Mouse (Mus musculus) spleen, adult 2 months (tissue): ENCODE measurements around the gene Wnt10a. TPM values are rescaled to one million over a fixed set of nuclear protein-coding genes. Genes with fewer than 3 reads are reported as not detected.

ENCODE experiments used
- DNase-seq, 2 experiments: peaks; one replicate each; pipeline versions ENCODE4 v3.0.0 to v3.0.0-alpha.2; 2012 to 2021; ENCODE audit warnings: low spot score in 2 of 2, low read depth in 1 of 2
- H3K27ac ChIP-seq: fragments of 200-500 bp; 2 replicates; pipeline ENCODE4 v1.5.1; 2012; ENCODE audit warnings: low read length, inconsistent platforms; ENCODE audit not compliant: insufficient read depth
- H3K27me3 ChIP-seq: fragments of 200-500 bp; 2 replicates; pipeline ENCODE4 v1.6.1; 2012; ENCODE audit warnings: mild to moderate bottlenecking, moderate library complexity, low read length, inconsistent platforms; ENCODE audit not compliant: control insufficient read depth, insufficient read depth
- H3K36me3 ChIP-seq: fragments of 200-500 bp; 2 replicates; pipeline ENCODE4 v1.6.1; 2012; ENCODE audit warnings: mild to moderate bottlenecking, low read length, inconsistent platforms; ENCODE audit not compliant: control insufficient read depth, insufficient read depth
- H3K4me1 ChIP-seq: fragments of 200-500 bp; 2 replicates; pipeline ENCODE4 v1.6.1; 2011; ENCODE audit warnings: inconsistent platforms; ENCODE audit not compliant: control insufficient read depth, insufficient read depth, insufficient read length
- H3K4me3 ChIP-seq: fragments of 200-500 bp; 2 replicates; pipeline ENCODE4 v1.5.1; 2011; ENCODE audit warnings: mild to moderate bottlenecking, inconsistent platforms; ENCODE audit not compliant: insufficient read depth, insufficient read length; ENCODE audit errors: extremely low read depth
- CTCF ChIP-seq: fragments of 200-500 bp; IDR thresholded peaks from 2 replicates; pipeline ENCODE4 v1.5.1; 2011; ENCODE audit warnings: mild to moderate bottlenecking, inconsistent platforms; ENCODE audit not compliant: insufficient read depth, insufficient read length, insufficient replicate concordance; ENCODE audit errors: extremely low read depth
- POLR2A ChIP-seq: fragments of 200-500 bp; IDR thresholded peaks from 2 replicates; pipeline ENCODE4 v1.6.1; 2011; ENCODE audit warnings: low read depth, low read length, inconsistent platforms
- WGBS: fragments of 180-500 bp; shearing (Covaris S2); methylation state at CpG from one replicate; pipeline ENCODE4 v1.1.7; 2018; 5-methylcytosine and 5-hydroxymethylcytosine counted together
- polyA plus RNA-seq: library from polyadenylated mRNA; depleted of rRNA; stranded (reverse); fragments of >200 nt; gene quantifications from 2 replicates; pipeline ENCODE4 v1.2.3, GENCODE M21; 2012

Wnt10a gene
- polyA plus RNA-seq, 1 experiment: 3.1 TPM

DNA sequence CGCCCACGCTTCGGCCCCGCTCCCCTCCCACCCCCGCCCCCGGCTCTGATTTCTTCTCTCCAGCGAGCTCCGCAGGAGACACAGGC lies 19.6 kb upstream of the Wnt10a start, which contains the start of gene Wnt6:
TSS of gene Wnt6 (plus strand) at position 48 of the 86 bp plus-strand sequence.
- no peak for DNase-seq
- no peaks in the 10 kb centered on the region for H3K36me3 ChIP-seq
- TF ChIP-seq CTCF (no peak), POLR2A (no peak)
- H3K4me1 ChIP-seq: no peaks in the 10 kb centered on the region; the same call in none of the 2 replicates
- H3K4me3 ChIP-seq: peak within 1 kb of the TSS; percentile 31; the same call in 1 of the 2 replicates
- no peak within 1 kb of the TSS for H3K27ac ChIP-seq
- 6% methylated on average over 3 of the region's 8 CpGs for WGBS
- peaks cover 17% of the 10 kb centered on the region for H3K27me3 ChIP-seq

- no peak for DNase-seq
- TF ChIP-seq CTCF (no peak), POLR2A (no peak)
- no peaks in the 10 kb centered on the region; the same call in none of the 2 replicates for H3K4me1 ChIP-seq
- H3K4me3 ChIP-seq: peak overlapping the region; percentile 31; the same call in 1 of the 2 replicates
- H3K36me3 ChIP-seq: no peaks in the 10 kb centered on the region
- peaks cover 17% of the 10 kb centered on the region for H3K27me3 ChIP-seq
- H3K27ac ChIP-seq: no peak overlapping the region
- 1% methylated on average over 46 of the region's 51 CpGs for WGBS
These were observed 19.2 kb upstream of the Wnt10a start for GRCm38 (mm10) chr1:74771931-74772620.

DNA sequence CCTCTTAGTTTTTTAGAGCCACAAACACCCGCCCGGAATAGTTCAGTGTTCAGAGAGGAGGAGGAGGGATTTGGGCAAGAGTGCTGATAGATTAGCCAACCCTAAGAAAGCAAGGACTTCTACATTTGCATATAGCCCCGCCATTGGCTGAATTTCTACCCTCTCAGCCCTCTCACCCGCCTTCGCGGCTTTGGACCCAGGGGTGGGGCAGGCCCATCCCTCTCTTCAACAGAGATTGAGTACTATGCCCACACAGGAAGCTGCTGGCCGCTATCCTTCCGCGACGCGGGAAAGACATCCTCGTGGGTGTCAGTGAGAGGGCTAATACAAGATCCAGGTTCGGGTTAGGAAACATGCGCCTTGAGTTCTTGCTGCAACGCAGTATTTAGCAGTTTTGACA lies 18.2 kb upstream of the Wnt10a start:
- peak in 1 of 2 experiments; percentile 59 for DNase-seq
- Histone ChIP-seq H3K36me3 (no peaks in the 10 kb centered on the region), H3K4me1 (no peaks in the 10 kb centered on the region; the same call in none of the 2 replicates), H3K27me3 (peaks cover 17% of the 10 kb centered on the region), H3K27ac (no peak overlapping the region), H3K4me3 (no peak overlapping the region)
- WGBS: under 1% methylated on average over 15 of the region's 15 CpGs
- TF ChIP-seq POLR2A (no peak), CTCF (no peak)

DNA sequence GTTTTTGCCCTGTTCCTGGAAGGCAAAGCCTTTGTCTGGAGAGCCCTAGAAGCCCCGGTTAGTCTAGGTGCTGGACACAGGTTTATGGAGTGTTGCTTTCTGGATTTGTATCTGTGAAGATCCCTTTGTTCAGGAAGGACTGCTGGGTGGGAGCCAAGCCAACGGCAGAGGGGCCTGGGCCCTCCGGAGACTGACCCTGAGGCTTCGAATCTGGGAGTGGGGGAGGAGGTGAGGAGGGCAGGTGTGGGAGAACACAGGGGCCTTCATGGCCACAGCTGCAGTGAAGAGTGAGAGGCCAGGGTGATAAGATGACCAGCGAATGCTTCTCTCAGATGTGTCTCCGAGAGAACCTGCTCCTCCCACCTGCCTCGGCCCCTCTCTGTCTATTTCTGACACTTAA lies 17.3 kb upstream of the Wnt10a start:
- Histone ChIP-seq H3K36me3 (no peaks in the 10 kb centered on the region), H3K27me3 (peaks cover 16% of the 10 kb centered on the region), H3K4me1 (no peaks in the 10 kb centered on the region; the same call in none of the 2 replicates), H3K4me3 (no peak overlapping the region), H3K27ac (no peak overlapping the region)
- WGBS: 68% methylated on average over 7 of the region's 7 CpGs
- DNase-seq: no peak
- TF ChIP-seq CTCF (no peak), POLR2A (no peak)

DNA sequence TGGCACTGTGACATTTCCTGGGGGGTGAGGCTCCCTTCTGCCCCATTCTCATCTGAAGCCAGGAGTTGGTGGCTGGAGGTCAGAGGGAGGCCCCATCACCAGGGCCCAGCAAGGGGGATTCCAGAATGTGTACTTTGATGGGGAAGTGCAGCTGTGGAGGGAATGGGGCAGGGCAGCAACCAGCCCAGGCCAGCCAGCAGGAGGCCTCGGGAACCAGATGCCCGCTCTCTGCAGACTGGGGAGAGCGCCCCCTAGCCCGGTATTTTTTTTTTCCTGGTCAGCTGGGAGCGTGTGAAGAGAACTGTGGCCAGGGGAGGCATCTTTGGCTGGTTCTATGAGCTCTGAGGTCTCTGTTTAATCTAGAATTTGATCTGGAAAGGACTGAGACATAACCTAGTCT lies 15.5 kb upstream of the Wnt10a start:
- H3K27me3 ChIP-seq: peaks cover 10% of the 10 kb centered on the region
- H3K4me3 ChIP-seq: no peak overlapping the region
- DNase-seq: no peak
- TF ChIP-seq CTCF (0 out of 2 replicates have a peak, but pooled peaks have one; percentile 10), POLR2A (no peak)
- no peaks in the 10 kb centered on the region; the same call in none of the 2 replicates for H3K4me1 ChIP-seq
- H3K27ac ChIP-seq: no peak overlapping the region
- H3K36me3 ChIP-seq: no peaks in the 10 kb centered on the region
- 36% methylated on average over 5 of the region's 5 CpGs for WGBS

DNA sequence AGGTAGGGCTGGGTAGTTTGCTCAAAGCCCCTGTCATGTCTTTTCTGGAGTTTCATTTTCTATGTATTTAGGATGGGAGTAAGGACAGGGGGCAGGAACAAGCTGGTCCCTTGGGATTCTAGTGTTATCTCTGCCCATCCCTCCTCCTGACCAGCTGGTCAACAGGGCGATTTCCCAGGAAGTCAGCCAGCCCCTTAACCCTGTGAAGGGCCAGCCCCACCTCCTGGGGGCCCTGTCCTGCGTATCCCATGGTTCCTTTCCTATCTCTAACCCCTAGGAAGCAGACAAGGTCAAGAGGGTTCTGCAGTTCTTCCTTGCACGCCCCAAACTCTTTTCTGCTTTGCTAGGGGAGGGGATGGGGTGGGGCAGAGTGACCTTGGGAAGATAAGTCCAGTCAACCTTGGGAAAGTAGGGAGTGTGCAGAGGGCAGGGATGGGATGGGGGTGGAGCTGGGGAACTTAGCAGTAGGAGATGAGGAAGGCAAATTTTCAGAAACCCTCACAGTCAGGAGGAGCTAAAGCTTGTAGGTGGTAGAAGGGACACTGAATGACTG lies 12.3 kb upstream of the Wnt10a start:
- Histone ChIP-seq H3K4me3 (no peak overlapping the region), H3K27me3 (peaks cover 5% of the 10 kb centered on the region; the same call in 1 of the 2 replicates), H3K4me1 (peaks cover 4% of the 10 kb centered on the region), H3K27ac (no peak overlapping the region), H3K36me3 (no peaks in the 10 kb centered on the region)
- no peak for DNase-seq
- no peak for TF ChIP-seq POLR2A
- TF ChIP-seq CTCF: no peak
- WGBS: 77% methylated on average over 3 of the region's 3 CpGs

GRCm38 (mm10) chr1:74782045-74782444 lies 9.3 kb upstream of the Wnt10a start:
- TF ChIP-seq CTCF: no peak
- no peak for TF ChIP-seq POLR2A
- peaks cover 8% of the 10 kb centered on the region for H3K4me1 ChIP-seq
- H3K27ac ChIP-seq: no peak overlapping the region
- no peak overlapping the region for H3K4me3 ChIP-seq
- WGBS: 10% methylated on average over 14 of the region's 14 CpGs
- no peaks in the 10 kb centered on the region for H3K36me3 ChIP-seq
- peaks cover 5% of the 10 kb centered on the region; the same call in 1 of the 2 replicates for H3K27me3 ChIP-seq
- DNase-seq: no peak

GRCm38 (mm10) chr1:74783554-74783953 lies 7.8 kb upstream of the Wnt10a start:
- DNase-seq: no peak
- H3K4me3 ChIP-seq: no peak overlapping the region
- H3K4me1 ChIP-seq: peaks cover 8% of the 10 kb centered on the region
- peaks cover 5% of the 10 kb centered on the region; the same call in 1 of the 2 replicates for H3K27me3 ChIP-seq
- WGBS: 47% methylated on average over 13 of the region's 13 CpGs
- H3K27ac ChIP-seq: no peak overlapping the region
- TF ChIP-seq POLR2A (no peak), CTCF (no peak)
- H3K36me3 ChIP-seq: no peaks in the 10 kb centered on the region
